Mouse (Mus musculus) layer of hippocampus, adult 9-11 months (tissue): Measurements from ENCODE around the gene Eif4b.

Experiments
- DNase-seq: peaks from one replicate; pipeline ENCODE4 v3.0.0; 2022

Gene Eif4b

GRCm38 (mm10) chr15:102073559-102074069, at the start of gene Eif4b:
Eif4b (plus strand) TSS chr15:102073773.
- DNase-seq = peak; percentile 100

DNA sequence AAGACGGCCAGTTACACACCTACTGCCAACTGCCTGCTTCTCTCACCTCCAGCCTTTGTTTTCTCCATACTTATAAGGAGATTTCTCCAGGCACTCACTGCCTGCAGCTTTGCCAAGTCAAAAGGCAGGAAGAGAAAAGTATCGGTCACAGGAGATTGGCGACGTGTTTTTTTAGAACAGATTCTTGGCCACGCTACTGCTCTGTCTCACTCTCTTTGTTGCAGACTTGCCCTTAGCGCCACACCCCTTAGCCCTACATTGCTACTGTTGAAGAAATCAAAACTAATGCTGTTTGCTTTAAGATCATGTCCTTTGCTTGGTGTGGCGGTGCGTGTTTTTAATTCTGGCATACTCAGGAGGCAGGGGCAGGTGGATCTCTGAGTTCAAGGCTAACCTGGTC, 49.7 kb upstream of the Eif4b start:
- DNase-seq = no peak

DNA sequence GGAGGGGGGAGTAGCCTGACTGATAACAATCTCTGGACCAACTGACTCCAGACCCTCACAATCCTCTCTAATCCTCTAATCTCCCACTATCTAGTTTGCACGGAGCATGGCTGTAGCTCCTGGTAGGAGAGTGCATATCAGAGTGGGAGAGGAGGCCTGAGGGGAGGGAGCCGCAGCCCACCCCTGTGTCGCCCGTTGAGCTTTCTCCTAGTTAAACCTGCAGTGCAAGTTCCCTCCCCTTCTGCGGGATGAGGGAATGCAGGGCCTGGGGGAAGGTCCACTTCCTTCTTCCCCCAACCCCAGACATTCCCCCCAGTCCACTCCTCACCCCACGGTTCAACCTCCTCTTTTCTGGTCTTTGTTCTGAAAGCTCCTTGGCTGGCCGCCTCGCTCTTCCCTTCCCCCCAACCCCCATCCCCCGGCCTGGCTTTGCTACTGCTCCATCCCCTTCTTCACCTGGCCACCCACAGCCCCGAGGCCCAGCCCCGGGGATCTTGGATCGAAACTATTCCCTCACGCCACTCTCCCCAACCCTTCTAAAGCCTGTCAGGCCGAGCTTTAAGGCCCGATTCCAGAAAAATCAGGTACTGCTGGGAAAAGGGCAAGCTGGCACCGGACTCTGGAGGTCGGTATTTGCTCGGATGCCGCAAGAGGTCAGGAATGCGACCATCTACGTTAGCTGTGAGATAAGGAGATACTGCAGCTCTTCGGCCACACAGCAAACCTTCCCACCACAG, 48.3 kb upstream of the Eif4b start:
- DNase-seq = no peak

DNA sequence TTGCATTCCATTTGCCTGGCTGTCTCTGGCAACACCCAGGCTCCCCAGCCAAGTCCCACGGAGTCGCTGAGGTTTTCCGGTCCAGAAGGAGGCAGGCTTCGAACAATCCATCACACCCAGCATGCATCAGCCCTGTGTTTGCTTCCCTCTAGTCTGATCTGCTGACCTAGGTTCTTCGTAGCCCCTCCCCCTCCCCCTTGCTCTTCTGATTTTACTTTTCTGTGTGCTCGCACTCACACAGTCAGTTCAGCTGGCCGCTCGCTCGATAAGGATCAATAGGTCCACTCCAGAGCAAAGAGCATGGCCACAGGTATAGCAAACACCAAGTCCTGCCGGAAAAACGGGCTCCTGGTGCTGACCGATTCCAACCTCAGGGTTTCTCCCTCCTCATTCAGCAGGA, 47.1 kb upstream of the Eif4b start:
- DNase-seq = no peak

- no peak for DNase-seq
These were observed 45.5 kb upstream of the Eif4b start, which contains the start of gene Krt18 for GRCm38 (mm10) chr15:102028040-102028439. Krt18 (plus strand) TSS chr15:102028180.

GRCm38 (mm10) chr15:102034121-102035053, 39.2 kb upstream of the Eif4b start:
- DNase-seq = no peak

DNA sequence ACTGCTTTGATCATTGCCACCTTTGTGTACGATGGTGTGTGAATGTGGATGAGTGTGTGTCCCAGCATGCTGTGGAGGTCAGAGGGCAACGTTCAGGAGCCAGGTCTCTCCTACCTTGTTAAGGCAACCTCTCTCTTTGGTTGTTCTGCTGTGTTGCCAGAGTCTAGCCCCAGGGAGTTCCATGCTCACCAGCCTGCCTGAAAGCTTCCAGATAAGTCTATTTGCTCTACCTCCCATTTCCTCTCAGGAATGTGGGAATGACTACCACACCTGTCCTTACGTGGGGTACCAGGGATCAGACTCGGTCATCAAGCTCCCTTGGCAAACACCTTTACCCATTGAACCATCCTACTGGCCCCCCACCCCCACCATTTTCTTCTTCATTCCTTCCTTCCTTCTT, 33.3 kb upstream of the Eif4b start:
- no peak for DNase-seq

DNA sequence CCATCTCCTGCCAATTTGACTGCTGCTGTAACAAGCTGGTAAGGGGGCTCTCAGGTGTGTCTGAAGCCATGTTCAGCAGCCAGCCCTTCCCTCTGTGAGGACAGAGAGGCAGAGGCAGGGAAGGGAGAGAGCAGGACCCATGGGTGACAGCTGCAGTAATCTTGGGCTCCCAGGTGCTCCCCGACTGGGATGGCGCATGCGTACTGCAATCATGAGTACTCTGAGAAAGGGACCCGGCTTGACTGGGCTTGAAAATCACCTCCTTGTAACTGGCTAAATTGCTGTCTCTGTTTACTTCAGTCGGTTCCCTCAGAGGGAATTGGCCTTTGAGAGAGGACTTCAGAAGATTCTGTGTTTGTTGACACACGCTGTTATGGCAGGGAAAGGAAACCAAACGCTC, 31.6 kb upstream of the Eif4b start:
- DNase-seq = no peak

GRCm38 (mm10) chr15:102044745-102045144, 28.8 kb upstream of the Eif4b start:
- no peak for DNase-seq

- no peak for DNase-seq
These were observed 27.9 kb upstream of the Eif4b start for GRCm38 (mm10) chr15:102045691-102046090.

DNA sequence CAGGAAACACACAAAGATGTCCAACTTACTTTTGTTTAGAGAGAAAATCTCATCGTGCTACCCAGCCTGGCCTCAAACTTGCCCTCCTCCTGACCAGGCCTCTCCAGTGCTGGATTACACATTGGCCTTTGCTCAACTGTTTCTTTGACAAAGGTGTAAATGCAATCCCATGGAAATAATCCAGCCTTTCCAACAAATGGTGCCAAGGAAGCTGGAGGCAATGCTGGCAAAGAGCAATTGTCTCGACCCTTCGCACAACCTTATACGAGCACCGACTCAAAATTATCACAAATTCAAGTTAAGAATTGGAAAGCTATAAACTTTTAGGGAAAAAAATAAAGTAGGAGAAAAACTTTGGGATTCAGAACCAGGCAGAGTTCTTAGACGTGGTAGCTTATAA, 25.6 kb upstream of the Eif4b start:
- DNase-seq = no peak

GRCm38 (mm10) chr15:102049871-102050270, 23.7 kb upstream of the Eif4b start:
- DNase-seq = no peak

DNA sequence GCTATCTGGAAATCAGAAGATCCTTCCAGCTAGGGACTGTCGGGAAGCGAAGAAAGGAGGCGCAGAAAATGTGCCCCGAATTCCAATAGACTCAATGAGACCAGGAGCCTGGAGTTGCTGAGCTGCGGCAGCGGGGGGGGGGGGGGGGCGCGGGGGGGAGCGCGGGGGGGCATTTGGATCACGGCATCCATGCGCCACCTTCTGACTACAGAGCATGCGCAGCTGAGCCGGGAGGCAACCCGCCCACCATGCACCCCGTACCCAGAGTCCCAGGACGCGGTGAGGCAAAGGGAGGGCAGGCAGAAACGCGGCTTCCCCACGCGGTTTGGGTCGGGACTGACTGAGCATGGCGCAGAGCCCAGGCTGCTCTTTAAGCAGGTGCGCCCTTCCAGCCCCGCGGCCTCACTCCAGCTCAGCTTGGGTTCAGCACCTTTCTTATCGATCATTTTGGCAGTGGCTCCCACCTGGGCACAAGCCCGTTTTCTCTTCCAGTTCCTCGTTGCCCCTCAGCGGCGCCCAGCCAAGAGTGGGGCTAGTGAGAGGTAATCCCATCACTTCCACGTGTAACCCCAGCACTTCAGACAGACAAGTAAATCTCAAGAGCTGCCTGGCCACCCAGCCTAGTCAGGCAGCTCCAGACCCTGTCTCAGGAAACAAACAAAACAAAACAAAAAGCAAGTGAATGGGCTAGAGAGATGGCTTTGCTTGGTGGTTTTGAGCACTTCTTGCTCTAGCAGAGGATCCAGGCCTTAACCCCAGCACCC, 21.5 kb upstream of the Eif4b start:
- peak; percentile 72 for DNase-seq

GRCm38 (mm10) chr15:102056495-102057174, 16.9 kb upstream of the Eif4b start:
- no peak for DNase-seq

- DNase-seq = peak; percentile 91
These were observed 7.8 kb upstream of the Eif4b start for GRCm38 (mm10) chr15:102065661-102066325.

- no peak for DNase-seq
These were observed 2.8 kb upstream of the Eif4b start for GRCm38 (mm10) chr15:102070476-102071467.

DNA sequence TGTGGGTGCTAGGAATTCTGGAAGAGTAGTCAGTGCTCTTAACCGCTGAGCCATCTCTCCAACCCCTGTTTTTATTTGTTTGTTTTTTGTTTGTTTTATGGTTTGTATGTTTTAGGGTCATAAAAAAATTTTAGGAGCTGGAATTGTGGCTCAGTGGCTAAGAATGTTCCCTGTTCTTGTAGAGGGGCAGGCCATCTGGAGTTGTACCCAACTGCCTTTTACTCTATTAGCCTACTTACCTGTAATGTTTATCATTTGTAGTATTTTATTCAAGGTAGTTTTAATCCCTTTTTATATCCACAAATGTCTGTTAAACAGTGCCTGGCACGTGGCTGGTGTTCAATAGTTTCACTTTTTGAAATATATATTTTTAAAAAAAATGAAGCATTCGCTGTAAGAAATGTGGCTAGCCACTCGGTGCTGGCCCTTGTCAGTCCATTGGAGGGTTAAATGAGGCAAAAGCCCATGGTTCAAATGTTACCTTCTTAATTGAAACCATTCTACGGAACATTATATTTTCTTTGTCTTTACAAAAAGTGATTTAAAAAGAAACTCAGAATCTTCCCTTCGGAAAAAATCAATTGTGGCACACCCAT, 512 bp upstream of the Eif4b start:
- no peak for DNase-seq

- DNase-seq = peak; percentile 56
These were observed 628 bp downstream of the Eif4b start for GRCm38 (mm10) chr15:102074070-102074731.

GRCm38 (mm10) chr15:102074876-102075585, 1.5 kb downstream of the Eif4b start:
- DNase-seq = no peak
